Mouse (Mus musculus): ENCODE measurements at regions not wholly inside any gene's neighbourhood (a gene's known extent, or its start where the extent isn't known, plus 50 kb on each side); places are given as distances from the start of the nearest gene placed in this dataset.
"Not testable (repeated sequence)": the region's sequence is repeated elsewhere in the genome, so short reads cannot be mapped to it uniquely, and the experiment has no call there.

DNA sequence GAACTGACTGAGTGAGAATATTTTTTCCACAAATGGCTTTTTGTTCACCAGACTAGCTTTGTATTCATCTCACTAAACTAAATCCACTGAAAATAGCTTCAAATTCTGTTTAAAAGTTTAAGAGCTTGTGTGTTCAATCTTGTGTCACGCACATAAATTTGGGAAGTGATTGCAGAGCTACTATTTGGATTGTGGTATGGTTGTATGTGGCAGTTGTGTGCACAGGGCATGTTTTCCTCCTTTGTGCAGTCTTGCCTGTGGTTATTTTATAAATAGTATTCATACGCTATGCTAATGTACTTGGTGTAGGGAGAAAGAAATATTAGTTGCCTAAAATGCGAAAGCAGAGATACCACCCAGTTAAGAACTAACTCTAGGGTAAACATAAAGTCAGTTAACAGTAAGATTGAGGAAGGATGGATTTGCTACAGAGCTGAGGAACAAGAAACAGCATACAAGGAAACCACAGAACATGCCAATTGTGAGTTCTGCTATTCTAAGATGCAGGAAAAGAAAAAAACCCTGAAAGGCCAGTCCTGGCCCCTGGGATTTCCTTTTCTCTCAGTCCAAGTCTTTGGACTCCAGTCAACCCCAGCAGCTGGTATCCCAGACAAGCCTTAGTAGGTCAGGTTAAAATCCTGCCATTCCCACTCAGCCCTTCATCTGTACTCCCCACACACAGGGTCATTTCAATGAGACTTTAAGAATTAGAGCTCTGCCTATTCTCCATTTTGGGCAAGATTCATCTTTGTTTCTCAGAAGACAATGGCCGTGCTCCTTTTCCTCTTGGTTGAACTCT lies 82.4 kb upstream of the Egfr start:
- no peak overlapping the region for H3K4me3 ChIP-seq (replicated peaks)
- no peak for ATAC-seq
- no peaks in the 10 kb centered on the region for H3K27me3 ChIP-seq (replicated peaks)
- no peak overlapping the region for H3K27ac ChIP-seq
- no peaks in the 10 kb centered on the region for H3K36me3 ChIP-seq
- 82% methylated on average over 4 of the region's 4 CpGs for WGBS
- no peaks in the 10 kb centered on the region for H3K4me1 ChIP-seq (replicated peaks)
- no peak overlapping the region for H3K9ac ChIP-seq
- H3K4me2 ChIP-seq (replicated peaks), result no peak overlapping the region
- H3K9me3 ChIP-seq, result no peaks in the 10 kb centered on the region

DNA sequence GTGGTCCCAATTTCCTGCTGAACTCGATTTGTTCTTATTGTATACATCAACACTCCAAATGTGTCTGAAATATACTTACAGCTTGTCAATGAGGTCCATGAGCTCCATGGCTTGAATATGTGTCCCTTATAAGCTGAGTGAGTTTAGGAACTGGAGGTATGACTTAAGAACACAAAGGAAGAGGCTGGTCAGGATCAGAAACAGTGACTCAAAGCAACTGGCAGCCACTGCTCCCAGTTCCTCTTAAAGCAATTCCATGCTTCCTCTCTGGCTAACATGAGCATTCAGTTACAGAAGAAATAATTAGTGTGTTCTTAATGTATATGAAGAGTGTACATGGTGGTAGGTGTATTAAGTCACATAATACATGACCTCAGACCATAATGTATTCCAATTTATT lies 81.7 kb upstream of the Egfr start:
- ATAC-seq, result no peak
- no peaks in the 10 kb centered on the region for H3K4me1 ChIP-seq (replicated peaks)
- H3K27ac ChIP-seq, result no peak overlapping the region
- no peak overlapping the region for H3K4me3 ChIP-seq (replicated peaks)
- no peaks in the 10 kb centered on the region for H3K27me3 ChIP-seq (replicated peaks)
- H3K4me2 ChIP-seq (replicated peaks), result no peak overlapping the region
- H3K9ac ChIP-seq, result no peak overlapping the region
- no peaks in the 10 kb centered on the region for H3K36me3 ChIP-seq
- no peaks in the 10 kb centered on the region for H3K9me3 ChIP-seq
- 56% methylated on average over 1 of the region's 1 CpGs for WGBS

DNA sequence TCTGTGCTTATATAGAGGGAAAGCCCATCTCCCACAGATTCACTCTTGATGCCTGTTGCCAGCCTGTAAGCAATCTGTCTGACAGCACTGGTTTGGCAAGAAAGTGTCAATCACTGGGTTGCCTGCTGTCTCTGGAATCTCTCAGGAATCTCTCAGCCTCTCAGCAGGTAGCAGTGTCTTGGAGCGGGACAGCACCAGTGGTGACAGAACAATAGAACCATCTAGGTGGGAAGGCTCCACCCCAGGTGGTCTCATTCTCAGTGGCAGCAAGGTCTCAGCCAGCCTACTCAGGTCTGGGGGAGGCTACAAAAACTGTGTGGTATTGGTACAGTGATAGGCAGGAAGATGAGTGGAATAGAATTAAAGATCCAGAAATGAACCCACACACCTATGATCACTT lies 76.1 kb upstream of the Egfr start:
- ATAC-seq; H3K36me3 ChIP-seq; H3K4me1 ChIP-seq (replicated peaks); H3K4me3 ChIP-seq (replicated peaks); H3K9ac ChIP-seq; H3K4me2 ChIP-seq (replicated peaks); H3K27me3 ChIP-seq (replicated peaks); H3K27ac ChIP-seq; H3K9me3 ChIP-seq: not testable (repeated sequence)
- WGBS, result 42% methylated on average over 1 of the region's 1 CpGs

DNA sequence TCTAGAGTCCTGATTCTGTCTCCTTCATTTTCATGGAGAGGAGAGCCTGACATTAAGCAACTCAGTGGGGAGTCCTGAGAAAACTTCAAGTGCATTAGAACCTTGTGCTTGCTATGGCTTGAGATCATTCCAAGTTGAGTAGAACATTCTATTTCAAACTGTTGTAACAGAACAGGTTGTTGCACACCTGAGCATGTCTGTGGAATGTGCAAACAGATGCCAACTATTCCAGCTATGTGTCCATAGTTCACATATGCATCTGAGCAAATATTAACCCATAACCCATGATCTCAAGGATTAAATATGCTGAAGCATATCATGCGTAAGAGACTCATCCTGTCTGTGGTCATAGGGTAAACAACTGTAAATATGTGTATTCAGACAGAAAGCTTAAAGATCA lies 68.5 kb upstream of the Egfr start:
- H3K9me3 ChIP-seq, result no peaks in the 10 kb centered on the region
- WGBS, result 81% methylated on average over 1 of the region's 1 CpGs
- no peaks in the 10 kb centered on the region for H3K4me1 ChIP-seq (replicated peaks)
- H3K27me3 ChIP-seq (replicated peaks), result no peaks in the 10 kb centered on the region
- H3K4me3 ChIP-seq (replicated peaks), result no peak overlapping the region
- no peak overlapping the region for H3K4me2 ChIP-seq (replicated peaks)
- H3K27ac ChIP-seq, result no peak overlapping the region
- no peak for ATAC-seq
- H3K9ac ChIP-seq, result no peak overlapping the region
- H3K36me3 ChIP-seq, result no peaks in the 10 kb centered on the region

DNA sequence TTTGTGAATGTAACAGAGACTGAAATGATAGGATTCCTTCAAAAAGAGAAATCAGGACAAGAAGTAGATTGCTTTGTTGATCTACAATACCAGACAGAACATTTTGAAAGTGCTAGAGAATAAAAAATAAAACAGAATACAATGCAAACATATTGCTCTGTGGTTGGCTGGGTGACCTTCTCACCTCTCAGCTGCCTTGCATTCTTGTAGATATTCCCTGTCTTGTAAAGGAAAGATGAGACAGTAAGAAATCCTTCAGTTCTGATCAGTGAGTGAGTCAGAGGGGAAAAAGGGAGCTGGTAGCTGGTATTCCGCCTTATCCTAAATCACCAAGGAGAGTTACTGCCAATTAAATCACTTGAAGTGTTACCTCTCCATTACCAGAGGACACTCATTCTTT lies 56.4 kb upstream of the Egfr start:
- H3K27me3 ChIP-seq (replicated peaks), result no peaks in the 10 kb centered on the region
- no peaks in the 10 kb centered on the region for H3K9me3 ChIP-seq
- H3K27ac ChIP-seq, result no peak overlapping the region
- H3K4me3 ChIP-seq (replicated peaks), result no peak overlapping the region
- WGBS, result 76% methylated on average over 1 of the region's 1 CpGs
- no peaks in the 10 kb centered on the region for H3K4me1 ChIP-seq (replicated peaks)
- H3K36me3 ChIP-seq, result no peaks in the 10 kb centered on the region
- ATAC-seq, result no peak
- no peak overlapping the region for H3K4me2 ChIP-seq (replicated peaks)
- H3K9ac ChIP-seq, result no peak overlapping the region

DNA sequence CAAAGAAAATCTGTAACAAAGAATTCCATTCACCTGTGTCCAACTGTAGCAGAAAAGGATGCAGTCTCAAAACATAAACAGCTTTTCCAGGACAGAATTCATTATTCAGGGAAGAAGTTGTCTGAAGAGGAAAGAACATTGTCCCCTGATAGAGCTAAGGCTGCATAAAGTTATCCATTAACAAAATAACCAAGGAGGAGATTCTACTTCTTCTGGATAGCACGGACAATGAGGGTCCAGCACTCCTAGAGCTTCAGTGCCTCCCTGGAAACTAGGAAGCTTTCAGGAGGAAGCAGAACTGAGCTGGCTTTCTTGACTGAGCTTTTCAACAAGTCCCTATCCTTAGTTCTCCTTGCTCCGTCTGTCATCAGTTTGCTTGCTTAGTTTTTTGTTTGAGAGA lies 55.2 kb upstream of the Egfr start:
- Histone ChIP-seq H3K9ac (no peak overlapping the region), H3K4me2 (replicated peaks) (no peak overlapping the region), H3K9me3 (no peaks in the 10 kb centered on the region), H3K4me1 (replicated peaks) (no peaks in the 10 kb centered on the region), H3K4me3 (replicated peaks) (no peak overlapping the region), H3K27ac (no peak overlapping the region), H3K36me3 (no peaks in the 10 kb centered on the region), H3K27me3 (replicated peaks) (no peaks in the 10 kb centered on the region)
- WGBS, result 54% methylated on average over 2 of the region's 2 CpGs
- ATAC-seq, result peak; percentile 63; the same call in 1 of the 2 replicates

DNA sequence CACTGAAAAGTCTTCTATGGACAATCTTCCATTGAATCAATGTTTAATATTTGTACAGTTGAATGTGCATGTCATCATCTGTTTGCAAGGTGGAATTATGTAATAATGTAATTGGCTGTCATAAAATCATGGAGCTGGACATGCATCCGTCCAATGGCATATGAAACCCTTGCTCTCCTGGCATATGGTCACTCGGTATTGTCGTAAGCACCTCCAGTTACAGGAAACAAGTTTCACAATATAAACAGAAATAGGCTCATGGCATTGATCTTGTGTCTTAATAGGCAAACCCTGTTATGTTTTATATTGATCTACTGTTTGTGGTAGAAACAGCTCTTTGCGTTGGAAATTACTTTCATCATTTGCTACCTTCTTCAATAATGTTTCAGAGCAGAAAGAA lies 50.2 kb upstream of the Egfr start:
- 79% methylated on average over 4 of the region's 4 CpGs for WGBS

More for the DNA sequence above, 50.2 kb upstream of the Egfr start:
- no peak for ATAC-seq
- Histone ChIP-seq H3K4me3 (replicated peaks) (no peak overlapping the region), H3K36me3 (no peaks in the 10 kb centered on the region), H3K4me2 (replicated peaks) (no peak overlapping the region), H3K9ac (no peak overlapping the region), H3K27me3 (replicated peaks) (no peaks in the 10 kb centered on the region), H3K4me1 (replicated peaks) (no peaks in the 10 kb centered on the region), H3K27ac (no peak overlapping the region), H3K9me3 (no peaks in the 10 kb centered on the region)
